Mouse (Mus musculus) ES-Bruce4 (cell line): ENCODE measurements around the gene Sp1. TPM values are rescaled to one million over a fixed set of nuclear protein-coding genes. Genes with fewer than 3 reads are reported as not detected.

ENCODE experiments used
- H3K27ac ChIP-seq: 2 replicates; pipeline ENCODE4 v1.5.1; 2012; ENCODE audit warnings: low read length, inconsistent platforms; ENCODE audit not compliant: insufficient read depth
- H3K27me3 ChIP-seq: 2 replicates; pipeline ENCODE4 v1.6.1; 2012; ENCODE audit warnings: mild to moderate bottlenecking, low read length, inconsistent platforms; ENCODE audit not compliant: control insufficient read depth, poor library complexity, insufficient read depth, severe bottlenecking
- H3K36me3 ChIP-seq: 2 replicates; pipeline ENCODE4 v1.6.1; 2012; ENCODE audit warnings: inconsistent platforms, mild to moderate bottlenecking, low read length, moderate library complexity; ENCODE audit not compliant: control insufficient read depth, poor library complexity, insufficient read depth, severe bottlenecking
- H3K4me1 ChIP-seq: one replicate; pipeline ENCODE4 v1.8.1; 2011; ENCODE audit warnings: low read length; ENCODE audit not compliant: control insufficient read depth, insufficient read depth
- H3K4me3 ChIP-seq: 2 replicates; pipeline ENCODE4 v1.5.1; 2011; ENCODE audit warnings: low read depth, mild to moderate bottlenecking, low read length
- H3K9ac ChIP-seq: 2 replicates; pipeline ENCODE4 v1.6.1; 2012; ENCODE audit warnings: low read depth, mild to moderate bottlenecking, inconsistent platforms; ENCODE audit not compliant: poor library complexity, severe bottlenecking
- H3K9me3 ChIP-seq: replicated peaks from 2 replicates; pipeline ENCODE4 v1.6.1; 2012; ENCODE audit warnings: mild to moderate bottlenecking, low read length, inconsistent platforms; ENCODE audit not compliant: control insufficient read depth, poor library complexity, insufficient read depth, severe bottlenecking
- CTCF ChIP-seq: IDR thresholded peaks from one replicate; pipeline ENCODE4 v1.8.1; 2011; ENCODE audit warnings: low read depth, low read length
- EP300 ChIP-seq: IDR thresholded peaks from 2 replicates; pipeline ENCODE4 v1.6.1; 2011; ENCODE audit warnings: low read depth, low read length; ENCODE audit not compliant: insufficient read depth
- POLR2A ChIP-seq: IDR thresholded peaks from one replicate; pipeline ENCODE4 v1.8.1; 2011; ENCODE audit warnings: low read length; ENCODE audit not compliant: insufficient read depth
- polyA plus RNA-seq: library from polyadenylated mRNA; stranded (reverse); fragments of >200 nt; gene quantifications from 2 replicates; pipeline ENCODE4 v1.2.4, GENCODE M21; 2011; ENCODE audit warnings: low read depth; ENCODE audit not compliant: missing spikeins, insufficient read depth, insufficient read length

Sp1 gene
- polyA plus RNA-seq, 1 experiment = 106 TPM

- Histone ChIP-seq H3K4me3 (0 out of 2 replicates have a peak overlapping the region, but pooled peaks have one; percentile 10), H3K27me3 (no peaks in the 10 kb centered on the region), H3K36me3 (no peaks in the 10 kb centered on the region), H3K27ac (no peak overlapping the region), H3K9me3 (no peaks in the 10 kb centered on the region), H3K4me1 (peaks cover 2% of the 10 kb centered on the region), H3K9ac (no peak overlapping the region)
- TF ChIP-seq POLR2A (no peak), CTCF (no peak), EP300 (no peak)
Observed at GRCm38 (mm10) chr15:102377810-102378262, 28.1 kb upstream of the Sp1 start.

GRCm38 (mm10) chr15:102381575-102381974, 24.4 kb upstream of the Sp1 start:
- no peak overlapping the region for H3K9ac ChIP-seq
- no peaks in the 10 kb centered on the region for H3K27me3 ChIP-seq
- H3K4me3 ChIP-seq = no peak overlapping the region
- H3K9me3 ChIP-seq = no peaks in the 10 kb centered on the region
- H3K27ac ChIP-seq = no peak overlapping the region
- peaks cover 2% of the 10 kb centered on the region for H3K4me1 ChIP-seq
- no peaks in the 10 kb centered on the region for H3K36me3 ChIP-seq
- TF ChIP-seq POLR2A = no peak
- 0 out of 2 replicates have a peak, but pooled peaks have one; percentile 35 for TF ChIP-seq EP300
- peak; percentile 96 for TF ChIP-seq CTCF

GRCm38 (mm10) chr15:102383671-102384070, 22.3 kb upstream of the Sp1 start:
- Histone ChIP-seq H3K27me3 (no peaks in the 10 kb centered on the region), H3K36me3 (no peaks in the 10 kb centered on the region), H3K4me3 (no peak overlapping the region), H3K27ac (no peak overlapping the region), H3K9ac (no peak overlapping the region), H3K9me3 (no peaks in the 10 kb centered on the region), H3K4me1 (no peaks in the 10 kb centered on the region)
- TF ChIP-seq CTCF = no peak
- TF ChIP-seq EP300 = no peak
- no peak for TF ChIP-seq POLR2A

GRCm38 (mm10) chr15:102386640-102387039, 19.3 kb upstream of the Sp1 start:
- H3K27ac ChIP-seq = peak overlapping the region; percentile 51
- no peaks in the 10 kb centered on the region for H3K9me3 ChIP-seq
- no peaks in the 10 kb centered on the region for H3K36me3 ChIP-seq
- no peaks in the 10 kb centered on the region for H3K4me1 ChIP-seq
- TF ChIP-seq CTCF = no peak
- H3K9ac ChIP-seq = peak overlapping the region; percentile 5; the same call in 1 of the 2 replicates
- peak overlapping the region; percentile 48 for H3K4me3 ChIP-seq
- H3K27me3 ChIP-seq = no peaks in the 10 kb centered on the region

- Histone ChIP-seq H3K4me1 (no peaks in the 10 kb centered on the region), H3K27me3 (no peaks in the 10 kb centered on the region), H3K36me3 (no peaks in the 10 kb centered on the region), H3K9ac (no peak overlapping the region), H3K9me3 (no peaks in the 10 kb centered on the region), H3K27ac (peak overlapping the region; percentile 75), H3K4me3 (no peak overlapping the region)
- TF ChIP-seq EP300 (no peak), POLR2A (no peak), CTCF (no peak)
Observed at GRCm38 (mm10) chr15:102388942-102389341, 17.0 kb upstream of the Sp1 start.

GRCm38 (mm10) chr15:102392520-102392919, 13.4 kb upstream of the Sp1 start:
- Histone ChIP-seq H3K36me3 (no peaks in the 10 kb centered on the region), H3K9ac (0 out of 2 replicates have a peak overlapping the region, but pooled peaks have one; percentile 10), H3K27ac (peak overlapping the region; percentile 99), H3K4me1 (peaks cover 6% of the 10 kb centered on the region), H3K4me3 (no peak overlapping the region), H3K27me3 (no peaks in the 10 kb centered on the region), H3K9me3 (no peaks in the 10 kb centered on the region)
- no peak for TF ChIP-seq CTCF
- TF ChIP-seq POLR2A = no peak
- TF ChIP-seq EP300 = no peak
